Mouse (Mus musculus) stomach, embryonic 15.5 days (tissue): ENCODE measurements around the gene Aif1. TPM values are rescaled to one million over a fixed set of nuclear protein-coding genes. Genes with fewer than 3 reads are reported as not detected.

Source experiments
- ATAC-seq: fragments of 200-750 bp; cut with Nextera tagmentation; 2 replicates; pipeline ENCODE4 v1.8.0; 2017; ENCODE audit warnings: low read depth, moderate number of reproducible peaks, moderate TSS enrichment; ENCODE audit not compliant: insufficient read depth, low FRiP score
- H3K27ac ChIP-seq: fragments of 300-500 bp; sonication (generic); 2 replicates; pipeline ENCODE4 v1.5.1; 2015; ENCODE audit warnings: mild to moderate bottlenecking, inconsistent platforms
- H3K27me3 ChIP-seq: fragments of 300-500 bp; sonication (generic); replicated peaks from 2 replicates; pipeline ENCODE4 v1.6.1; 2015; ENCODE audit warnings: inconsistent platforms
- H3K36me3 ChIP-seq: fragments of 300-500 bp; sonication (generic); 2 replicates; pipeline ENCODE4 v1.6.1; 2015; ENCODE audit warnings: inconsistent platforms
- H3K4me1 ChIP-seq: fragments of 300-500 bp; sonication (generic); 2 replicates; pipeline ENCODE4 v1.6.1; 2015; ENCODE audit warnings: inconsistent platforms
- H3K4me2 ChIP-seq: fragments of 300-500 bp; sonication (generic); 2 replicates; pipeline ENCODE4 v1.6.1; 2015; ENCODE audit warnings: mild to moderate bottlenecking, inconsistent platforms
- H3K4me3 ChIP-seq: fragments of 300-500 bp; sonication (generic); replicated peaks from 2 replicates; pipeline ENCODE4 v1.5.1; 2015; ENCODE audit warnings: inconsistent platforms
- H3K9ac ChIP-seq: fragments of 300-500 bp; sonication (generic); 2 replicates; pipeline ENCODE4 v1.6.1; 2015; ENCODE audit warnings: inconsistent platforms
- H3K9me3 ChIP-seq: fragments of 300-500 bp; sonication (generic); 2 replicates; pipeline ENCODE4 v1.6.1; 2016; ENCODE audit warnings: inconsistent platforms
- WGBS: fragments of 180-500 bp; shearing (Covaris S2); methylation state at CpG from one replicate; pipeline ENCODE4 v1.1.7; 2015; 5-methylcytosine and 5-hydroxymethylcytosine counted together
- polyA plus RNA-seq: library from polyadenylated mRNA; unstranded; fragments of >200 nt; fragmentation: Nextera tagmentation; extraction: Ambion mirVana; gene quantifications from 2 replicates; pipeline ENCODE4 v1.2.1, GENCODE M21; 2015

Gene Aif1
- polyA plus RNA-seq, 1 experiment from 2014 or later: 18.7 TPM

DNA sequence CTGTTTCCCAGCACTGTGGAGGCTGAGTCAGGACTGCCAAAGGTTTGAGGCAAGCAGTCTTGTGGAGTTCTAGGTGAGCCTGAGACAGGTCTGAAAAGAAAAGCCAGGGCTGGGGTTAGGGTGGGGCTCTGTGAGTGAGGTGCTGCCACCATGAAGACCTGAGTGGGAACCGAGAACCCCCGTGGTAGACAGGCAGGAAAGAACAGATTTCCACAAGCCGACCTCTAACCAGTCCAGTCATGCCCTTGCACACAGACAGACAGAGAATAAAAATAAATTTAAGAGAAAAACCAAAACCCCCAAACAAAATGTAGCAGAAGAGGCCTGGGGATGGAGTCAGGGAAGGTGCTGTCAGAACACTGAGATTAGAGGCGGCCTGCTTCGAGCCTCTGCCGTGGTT lies 486 bp downstream of the Aif1 start:
- no peaks in the 10 kb centered on the region for H3K27me3 ChIP-seq
- no peaks in the 10 kb centered on the region for H3K9me3 ChIP-seq
- no peaks in the 10 kb centered on the region for H3K4me1 ChIP-seq
- WGBS: 70% methylated on average over 6 of the region's 6 CpGs
- no peak overlapping the region for H3K27ac ChIP-seq
- no peak for ATAC-seq
- H3K4me3 ChIP-seq: no peak overlapping the region
- H3K4me2 ChIP-seq: no peak overlapping the region
- H3K36me3 ChIP-seq: no peaks in the 10 kb centered on the region
- no peak overlapping the region for H3K9ac ChIP-seq

GRCm38 (mm10) chr17:35174201-35174977 lies 1.5 kb downstream of the Aif1 start:
- no peaks in the 10 kb centered on the region for H3K4me1 ChIP-seq
- H3K36me3 ChIP-seq: no peaks in the 10 kb centered on the region
- no peak overlapping the region for H3K9ac ChIP-seq
- no peaks in the 10 kb centered on the region for H3K9me3 ChIP-seq
- no peak overlapping the region for H3K4me3 ChIP-seq
- no peak overlapping the region for H3K27ac ChIP-seq
- no peak overlapping the region for H3K4me2 ChIP-seq
- no peaks in the 10 kb centered on the region for H3K27me3 ChIP-seq
- no peak for ATAC-seq
- WGBS: 59% methylated on average over 8 of the region's 8 CpGs

DNA sequence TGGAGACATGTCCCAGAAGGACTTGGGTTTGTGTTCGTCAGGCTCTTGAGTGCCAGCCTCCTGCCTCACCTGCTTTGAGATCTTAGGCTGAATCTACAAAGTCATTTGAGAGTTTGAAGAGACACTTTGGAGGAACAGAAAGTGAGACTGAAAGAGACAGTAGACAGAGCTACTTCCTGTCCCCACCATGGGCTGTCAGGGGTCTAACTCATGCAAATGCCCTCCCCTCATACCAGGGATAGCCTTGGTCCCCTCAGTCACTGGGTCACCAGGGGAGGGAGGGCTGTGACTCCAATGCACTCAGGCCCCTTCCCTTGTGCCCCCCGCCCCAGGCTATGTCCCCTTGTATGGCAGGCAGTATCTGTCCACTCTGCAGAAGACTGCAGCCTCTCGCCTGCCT lies 2.5 kb downstream of the Aif1 start:
- H3K9me3 ChIP-seq: no peaks in the 10 kb centered on the region
- no peaks in the 10 kb centered on the region for H3K36me3 ChIP-seq
- H3K4me1 ChIP-seq: no peaks in the 10 kb centered on the region
- no peak overlapping the region for H3K4me3 ChIP-seq
- H3K9ac ChIP-seq: no peak overlapping the region
- no peaks in the 10 kb centered on the region for H3K27me3 ChIP-seq
- WGBS: 77% methylated on average over 3 of the region's 3 CpGs
- no peak overlapping the region for H3K27ac ChIP-seq
- ATAC-seq: no peak
- no peak overlapping the region for H3K4me2 ChIP-seq

DNA sequence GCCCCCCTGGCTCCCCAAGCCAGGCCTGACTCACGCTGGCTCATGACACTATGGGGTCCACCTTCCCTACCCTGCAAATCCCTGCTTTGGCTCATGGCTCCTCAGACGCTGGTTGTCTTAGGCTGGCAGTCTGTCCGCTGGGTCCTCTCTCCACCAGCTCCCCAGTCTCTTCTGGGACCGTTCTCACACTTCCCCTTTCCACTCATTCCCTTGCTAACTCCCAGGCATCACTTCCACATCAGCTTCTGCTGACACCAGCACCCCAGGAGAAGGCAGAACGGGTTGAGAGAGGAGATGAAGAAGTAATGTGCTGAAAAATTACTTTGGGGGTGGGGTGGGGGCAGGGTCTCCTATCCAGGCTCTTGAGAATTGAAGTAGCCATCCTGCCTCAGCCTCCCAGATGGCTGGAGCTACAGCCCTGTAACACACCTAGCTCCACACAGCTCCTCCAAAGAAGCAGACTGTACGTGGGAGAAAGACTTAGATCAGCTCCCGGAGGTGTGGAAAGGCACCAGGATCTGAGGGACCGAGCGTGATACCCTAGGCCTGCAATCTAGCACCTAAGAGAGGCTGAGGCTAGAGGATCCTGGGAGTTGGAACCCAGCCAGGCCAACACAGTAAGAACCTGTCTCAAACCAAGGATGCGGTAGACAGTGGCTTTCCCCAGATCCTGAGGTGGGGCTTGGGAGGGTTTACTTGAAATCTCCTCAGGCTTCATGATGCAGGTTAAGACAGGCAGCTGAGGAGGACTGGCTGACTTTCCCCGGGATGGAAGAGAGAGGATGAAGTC lies 3.2 kb downstream of the Aif1 start:
- Histone ChIP-seq H3K9me3 (no peaks in the 10 kb centered on the region), H3K4me3 (no peak overlapping the region), H3K4me1 (no peaks in the 10 kb centered on the region), H3K27ac (no peak overlapping the region), H3K4me2 (no peak overlapping the region), H3K36me3 (no peaks in the 10 kb centered on the region), H3K27me3 (no peaks in the 10 kb centered on the region), H3K9ac (no peak overlapping the region)
- no peak for ATAC-seq
- 65% methylated on average over 11 of the region's 11 CpGs for WGBS

DNA sequence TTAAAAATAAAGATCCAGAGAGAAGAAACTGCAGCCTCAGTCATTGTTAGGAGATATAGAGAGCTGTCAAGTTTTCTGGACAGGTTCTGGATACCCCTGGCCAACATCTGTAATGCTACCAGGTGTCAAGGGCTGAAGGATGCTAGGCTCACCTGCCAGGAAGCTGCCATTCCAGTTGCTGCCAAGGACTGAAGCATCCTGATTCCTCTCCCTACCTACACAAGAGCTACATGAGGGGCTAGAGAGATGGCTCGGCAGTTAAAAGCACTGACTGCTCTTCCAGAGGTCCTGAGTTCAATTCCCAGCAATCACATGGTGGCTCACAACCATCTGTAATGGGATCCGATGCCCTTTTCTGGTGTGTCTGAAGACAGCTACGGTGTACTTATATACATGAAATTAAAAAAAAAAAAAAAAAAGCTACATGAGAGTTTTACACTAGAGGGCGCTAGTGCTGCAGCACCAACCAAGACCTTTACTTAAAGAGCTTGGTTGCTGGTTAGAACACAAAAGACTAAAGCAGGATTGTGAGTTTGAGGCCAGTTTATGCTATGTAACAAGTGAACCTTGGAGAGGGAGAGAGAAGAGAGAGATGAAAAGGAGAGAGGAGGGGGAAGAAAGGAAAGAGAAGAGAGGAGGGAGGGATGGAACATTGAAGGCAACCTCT lies 7.2 kb downstream of the Aif1 start:
- Histone ChIP-seq H3K9me3 (no peaks in the 10 kb centered on the region), H3K4me1 (peaks cover 13% of the 10 kb centered on the region), H3K27me3 (no peaks in the 10 kb centered on the region), H3K36me3 (no peaks in the 10 kb centered on the region), H3K27ac (no peak overlapping the region), H3K9ac (no peak overlapping the region), H3K4me2 (no peak overlapping the region), H3K4me3 (no peak overlapping the region)
- no peak for ATAC-seq
- WGBS: 15% methylated on average over 4 of the region's 4 CpGs

- Histone ChIP-seq H3K27me3 (no peaks in the 10 kb centered on the region), H3K4me2 (no peak overlapping the region), H3K4me3 (no peak overlapping the region), H3K36me3 (no peaks in the 10 kb centered on the region), H3K27ac (no peak overlapping the region), H3K9ac (no peak overlapping the region), H3K9me3 (no peaks in the 10 kb centered on the region), H3K4me1 (peaks cover 13% of the 10 kb centered on the region)
- WGBS: 89% methylated on average over 7 of the region's 7 CpGs
- ATAC-seq: no peak
Measured at GRCm38 (mm10) chr17:35167794-35168193, 8.1 kb downstream of the Aif1 start.

DNA sequence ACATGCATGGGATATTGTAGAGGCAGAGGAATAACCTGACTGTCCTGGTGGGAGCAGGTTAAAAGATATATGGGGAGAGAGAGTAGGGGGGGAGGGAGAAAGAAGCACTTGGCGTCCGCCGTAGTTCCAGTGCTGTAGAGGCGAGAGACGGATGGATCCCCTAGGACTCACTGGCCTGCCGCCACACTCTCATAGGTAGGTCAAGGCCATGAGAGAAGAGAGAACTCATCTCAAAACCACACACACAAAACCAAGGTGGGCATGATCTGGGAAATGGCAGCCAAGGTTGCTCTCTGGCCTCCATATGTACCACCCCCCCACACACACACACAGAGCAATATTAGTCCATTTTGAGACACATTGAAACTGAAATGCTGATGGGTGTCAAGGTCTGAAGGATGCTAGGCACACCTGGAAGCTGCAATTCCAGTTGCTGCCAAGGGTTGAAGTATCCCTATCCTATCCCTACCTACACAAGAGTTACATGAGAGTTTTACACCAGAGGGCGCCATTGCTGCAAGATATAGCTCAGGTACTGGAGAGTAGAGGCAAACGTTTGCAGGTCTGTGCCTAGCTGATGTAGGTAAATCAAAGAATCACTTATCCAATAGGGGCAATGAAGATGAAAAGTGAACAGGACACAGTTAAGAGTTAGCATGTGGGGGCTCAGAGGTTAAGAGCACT lies 9.4 kb downstream of the Aif1 start:
- Histone ChIP-seq H3K4me3 (no peak overlapping the region), H3K36me3 (peaks cover 7% of the 10 kb centered on the region; the same call in 1 of the 2 replicates), H3K4me2 (peak overlapping the region; percentile 56), H3K27ac (0 out of 2 replicates have a peak overlapping the region, but pooled peaks have one; percentile 100), H3K9me3 (no peaks in the 10 kb centered on the region), H3K4me1 (peaks cover 16% of the 10 kb centered on the region), H3K9ac (no peak overlapping the region), H3K27me3 (no peaks in the 10 kb centered on the region)
- WGBS: 64% methylated on average over 8 of the region's 8 CpGs
- ATAC-seq: no peak

GRCm38 (mm10) chr17:35165451-35166155 lies 10.3 kb downstream of the Aif1 start:
- H3K4me1 ChIP-seq: peaks cover 16% of the 10 kb centered on the region
- no peak for ATAC-seq
- peaks cover 15% of the 10 kb centered on the region for H3K36me3 ChIP-seq
- H3K4me3 ChIP-seq: peak overlapping the region; percentile 100
- no peaks in the 10 kb centered on the region for H3K27me3 ChIP-seq
- no peaks in the 10 kb centered on the region for H3K9me3 ChIP-seq
- H3K9ac ChIP-seq: 0 out of 2 replicates have a peak overlapping the region, but pooled peaks have one; percentile 17
- 17% methylated on average over 12 of the region's 12 CpGs for WGBS
- H3K4me2 ChIP-seq: peak overlapping the region; percentile 56
- H3K27ac ChIP-seq: peak overlapping the region; percentile 100

- peak within 1 kb of the TSS; percentile 100 for H3K9ac ChIP-seq
- peaks cover 23% of the 10 kb centered on the region for H3K36me3 ChIP-seq
- no peaks in the 10 kb centered on the region for H3K9me3 ChIP-seq
- H3K27me3 ChIP-seq: no peaks in the 10 kb centered on the region
- H3K4me3 ChIP-seq: peak within 1 kb of the TSS; percentile 100
- peak; percentile 97 for ATAC-seq
- peak within 1 kb of the TSS; percentile 100 for H3K27ac ChIP-seq
- H3K4me2 ChIP-seq: peak within 1 kb of the TSS; percentile 76
- under 1% methylated on average over 73 of the region's 89 CpGs for WGBS
- peaks cover 16% of the 10 kb centered on the region for H3K4me1 ChIP-seq
Measured at GRCm38 (mm10) chr17:35164568-35165450, 11.1 kb downstream of the Aif1 start, which contains the start of gene Prrc2a. TSS of gene Prrc2a (minus strand) at chr17:35164897.

DNA sequence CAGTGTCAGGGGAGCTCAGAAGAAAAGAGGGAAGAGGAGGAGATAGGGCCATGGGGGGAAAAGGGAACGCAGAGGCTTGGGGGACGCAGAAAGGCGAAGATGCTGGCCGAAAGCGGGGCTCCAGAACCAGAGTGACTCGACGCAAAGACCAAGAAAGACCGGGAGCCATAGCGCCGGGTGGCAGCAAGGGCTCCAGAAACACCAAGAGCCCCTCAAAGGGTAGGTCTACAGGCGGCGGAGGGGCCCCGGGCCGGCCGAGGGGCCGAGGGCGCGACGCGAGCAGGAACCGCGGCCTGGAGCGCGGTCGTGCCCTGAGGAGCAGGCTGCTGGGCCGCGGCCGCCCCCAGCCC lies 11.7 kb downstream of the Aif1 start:
- ATAC-seq: no peak
- H3K4me1 ChIP-seq: peaks cover 16% of the 10 kb centered on the region
- peak overlapping the region; percentile 100 for H3K4me3 ChIP-seq
- H3K9me3 ChIP-seq: no peaks in the 10 kb centered on the region
- H3K27me3 ChIP-seq: no peaks in the 10 kb centered on the region
- peaks cover 29% of the 10 kb centered on the region for H3K36me3 ChIP-seq
- peak overlapping the region; percentile 100 for H3K9ac ChIP-seq
- WGBS: under 1% methylated on average over 28 of the region's 28 CpGs
- peak overlapping the region; percentile 94 for H3K27ac ChIP-seq
- H3K4me2 ChIP-seq: peak overlapping the region; percentile 76
